Mouse (Mus musculus) testis, adult 2 months (tissue): ENCODE results near the gene Rhoc.

Source experiments
- CTCF ChIP-seq: fragments of 200-500 bp; IDR thresholded peaks from 2 replicates; pipeline ENCODE4 v1.5.1; 2012; ENCODE audit warnings: low read depth, mild to moderate bottlenecking, inconsistent platforms, low read length, moderate library complexity; ENCODE audit not compliant: control insufficient read depth, insufficient read depth, insufficient replicate concordance
- POLR2A ChIP-seq: fragments of 200-500 bp; IDR thresholded peaks from 2 replicates; pipeline ENCODE4 v1.6.1; 2012; ENCODE audit warnings: low read depth, mild to moderate bottlenecking, inconsistent platforms, low read length, moderate library complexity; ENCODE audit not compliant: control insufficient read depth

- TF ChIP-seq CTCF (no peak), POLR2A (no peak)
These were observed 1.6 kb downstream of the Rhoc start for GRCm38 (mm10) chr3:104789822-104790221.
